Mouse (Mus musculus) right cerebral cortex, postnatal 36 days (tissue): ENCODE measurements around the gene Psmb6.
"Not testable (repeated sequence)": the region's sequence is repeated elsewhere in the genome, so short reads cannot be mapped to it uniquely, and the experiment has no call there.

Experiments
- DNase-seq, 2 experiments: peaks; one replicate each; pipeline ENCODE4 v3.0.0; 2022; ENCODE audit warnings: low spot score in 2 of 2, mixed read lengths in 1 of 2

The Psmb6 gene

GRCm38 (mm10) chr11:70523306-70523989 is 1.7 kb upstream of the Psmb6 start:
- DNase-seq: not testable (repeated sequence)

- DNase-seq: no peak
These were observed 385 bp upstream of the Psmb6 start for GRCm38 (mm10) chr11:70524782-70525181.

DNA sequence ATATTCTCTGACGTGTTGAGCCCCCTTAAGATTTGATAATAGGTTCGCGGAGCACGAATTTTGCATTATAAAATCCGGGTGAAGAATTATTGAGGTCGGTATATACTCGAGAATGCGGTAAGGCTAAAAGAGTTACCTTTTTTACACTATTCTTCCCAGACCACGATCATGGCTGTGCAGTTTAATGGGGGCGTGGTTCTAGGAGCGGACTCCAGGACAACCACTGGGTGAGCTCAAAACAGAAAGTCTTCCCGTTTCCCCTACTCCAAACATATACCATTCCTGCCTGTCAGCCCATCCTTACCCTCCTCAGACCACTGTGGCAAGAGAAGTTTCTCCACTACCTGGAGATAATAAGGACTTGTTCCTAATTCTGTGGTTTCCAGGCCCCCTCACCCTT is 559 bp downstream of the Psmb6 start:
- no peak for DNase-seq

GRCm38 (mm10) chr11:70526211-70526610 is 1.0 kb downstream of the Psmb6 start:
- no peak for DNase-seq

DNA sequence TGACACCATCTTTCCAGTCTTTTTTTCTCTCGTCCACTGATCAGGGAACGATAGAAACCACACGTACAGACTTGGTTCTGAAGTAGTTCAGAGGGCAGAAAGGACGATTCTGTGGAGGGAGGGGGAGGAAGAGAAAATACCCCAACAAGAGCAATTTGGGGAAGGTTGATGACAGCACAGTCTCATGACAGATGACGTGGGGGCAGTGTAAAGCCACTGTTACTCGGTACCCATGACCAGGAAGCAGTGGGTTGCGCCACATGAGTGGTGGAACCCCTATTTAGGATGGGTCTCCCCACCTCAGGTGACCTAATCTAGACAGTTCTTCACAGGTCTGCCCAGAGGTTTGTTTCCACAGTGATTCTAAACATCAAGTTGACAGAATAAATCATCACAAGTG is 3.4 kb downstream of the Psmb6 start:
- no peak for DNase-seq

DNA sequence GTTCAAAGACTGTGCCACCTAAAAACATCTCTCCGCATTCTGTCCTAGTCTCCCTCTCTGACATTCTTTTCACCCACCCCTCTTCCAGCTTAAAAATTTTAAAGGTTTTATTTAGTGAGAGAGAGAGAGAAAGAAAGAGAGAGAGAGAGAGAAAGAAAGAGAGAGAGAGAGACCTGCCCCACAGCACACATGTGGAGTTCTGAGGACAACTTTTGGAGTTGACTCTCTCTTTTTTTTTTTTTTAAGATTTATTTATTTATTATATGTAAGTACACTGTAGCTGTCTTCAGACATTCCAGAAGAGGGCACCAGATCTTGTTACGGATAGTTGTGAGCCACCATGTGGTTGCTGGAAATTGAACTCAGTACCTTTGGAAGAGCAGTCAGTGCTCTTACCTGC is 5.9 kb downstream of the Psmb6 start:
- DNase-seq: not testable (repeated sequence)

DNA sequence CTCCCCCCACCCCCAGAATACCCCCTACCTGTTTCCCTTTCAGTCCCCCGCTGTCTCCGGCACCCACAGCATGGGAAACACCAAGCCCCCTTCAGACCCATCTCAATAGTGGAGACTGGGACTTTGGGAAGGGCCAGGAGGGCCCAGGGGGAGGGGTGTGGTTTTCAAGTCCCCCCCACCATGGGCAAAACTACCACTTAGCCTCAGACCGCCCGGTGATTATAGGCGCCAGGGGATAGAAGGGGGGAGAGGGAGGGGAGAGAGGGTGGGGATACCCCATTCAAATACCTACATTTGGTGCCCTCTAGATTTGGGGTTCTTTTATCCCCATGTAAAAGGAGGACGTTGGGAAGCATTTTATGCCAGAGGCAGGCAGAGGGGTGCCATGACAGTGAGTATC is 7.7 kb downstream of the Psmb6 start, which contains the start of gene Gm40193:
Gene Gm40193, minus strand, starts transcription at position 101 of the 400 bp plus-strand sequence.
- DNase-seq: no peak

GRCm38 (mm10) chr11:70539423-70539822 is 14.3 kb downstream of the Psmb6 start:
- no peak for DNase-seq

DNA sequence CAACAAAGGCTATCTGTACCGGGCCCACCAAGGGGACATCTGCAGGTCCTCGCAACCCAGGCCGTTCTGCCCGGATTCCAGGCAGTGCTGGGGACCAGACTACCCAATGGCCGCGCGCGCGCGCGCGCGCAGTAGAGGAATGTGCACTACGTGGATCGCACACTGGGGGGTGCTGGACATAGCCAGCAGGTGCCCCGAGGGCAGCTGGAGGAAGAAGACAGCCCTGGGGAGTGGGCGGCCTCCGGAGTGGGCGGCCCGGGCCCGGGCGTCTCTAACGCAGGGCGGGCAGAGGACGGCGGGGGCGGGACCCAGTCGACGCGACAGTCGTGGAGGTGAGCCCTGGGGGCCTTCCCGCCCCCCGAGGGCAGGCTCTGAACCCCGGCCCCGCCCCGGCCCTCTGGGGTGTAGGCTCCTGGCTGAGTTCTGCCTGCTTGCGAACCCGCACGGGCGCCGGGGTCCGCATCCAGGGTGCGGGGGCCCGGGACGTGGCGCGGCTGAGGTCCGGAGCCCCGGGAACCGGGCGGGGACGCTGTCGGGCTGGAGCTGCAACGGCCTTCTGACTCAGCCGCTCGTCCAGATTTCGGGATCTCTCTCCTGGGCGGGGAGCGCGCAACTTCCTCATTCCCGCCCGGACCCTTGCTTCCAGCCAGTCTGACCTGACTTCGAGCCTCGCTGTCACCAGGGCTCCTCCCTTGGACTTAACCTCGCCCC is 14.9 kb downstream of the Psmb6 start, which contains the start of gene Pld2:
Gene Pld2, plus strand, starts transcription at position 188 of the 711 bp plus-strand sequence.
- peak; percentile 61 to 62 for DNase-seq

GRCm38 (mm10) chr11:70540928-70541327 is 15.8 kb downstream of the Psmb6 start:
- no peak for DNase-seq

DNA sequence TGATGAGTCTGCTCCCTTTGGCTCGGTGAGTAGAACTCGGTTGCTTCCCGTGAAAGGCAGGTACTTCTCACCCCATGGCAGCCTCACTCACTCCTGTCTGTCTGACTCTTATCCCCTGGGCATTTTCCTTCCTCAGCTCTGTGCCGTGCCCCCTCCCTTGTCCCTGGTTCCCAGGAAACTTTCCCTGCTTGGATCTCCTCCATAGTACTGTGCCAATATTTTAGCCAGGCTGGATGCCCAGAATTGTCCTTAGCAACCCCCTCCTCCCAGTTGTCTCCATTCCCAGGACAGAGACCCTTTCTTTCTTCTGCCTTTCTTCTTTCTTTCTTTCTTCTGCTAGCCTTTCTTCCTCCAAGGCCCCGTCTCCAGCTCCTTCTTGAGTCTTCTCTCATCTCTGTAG is 16.2 kb downstream of the Psmb6 start:
- DNase-seq: no peak

DNA sequence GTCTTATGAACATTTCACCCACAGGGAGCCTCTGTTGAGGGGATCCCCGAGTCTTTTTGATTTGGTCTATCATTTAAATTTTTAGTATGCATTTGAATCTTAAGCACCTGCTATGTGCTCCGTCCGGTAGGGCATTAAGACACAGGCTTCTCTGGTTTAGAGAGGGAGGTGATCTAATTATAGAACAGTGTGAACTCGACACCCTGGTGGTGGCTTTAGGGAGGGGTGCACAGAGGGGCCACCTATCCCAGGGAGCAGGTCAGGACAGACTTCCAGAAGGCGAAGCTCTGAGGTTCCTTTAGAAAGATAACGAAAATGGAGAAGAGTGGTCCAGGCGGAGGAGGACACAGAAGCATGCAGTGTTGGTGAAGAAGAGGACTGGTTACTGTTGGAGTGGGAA is 19.3 kb downstream of the Psmb6 start:
- DNase-seq: no peak

GRCm38 (mm10) chr11:70551526-70551925 is 26.4 kb downstream of the Psmb6 start:
- no peak for DNase-seq

DNA sequence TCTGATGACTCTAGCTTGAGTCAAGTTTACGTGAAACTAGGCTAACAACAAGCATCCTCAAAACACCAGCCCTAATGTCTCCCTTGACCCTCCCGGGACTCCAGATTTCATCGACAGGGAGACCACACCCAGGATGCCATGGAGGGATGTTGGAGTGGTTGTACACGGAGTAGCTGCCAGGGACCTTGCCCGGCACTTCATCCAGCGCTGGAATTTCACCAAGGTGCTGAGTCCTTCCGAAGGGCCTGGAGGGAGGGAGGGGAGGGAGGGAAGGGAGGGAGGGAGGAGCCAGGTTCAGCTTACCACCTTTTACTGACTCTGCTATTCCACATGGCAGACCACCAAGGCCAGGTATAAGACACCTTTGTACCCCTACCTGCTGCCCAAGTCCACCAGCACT is 28.8 kb downstream of the Psmb6 start:
- DNase-seq: no peak

DNA sequence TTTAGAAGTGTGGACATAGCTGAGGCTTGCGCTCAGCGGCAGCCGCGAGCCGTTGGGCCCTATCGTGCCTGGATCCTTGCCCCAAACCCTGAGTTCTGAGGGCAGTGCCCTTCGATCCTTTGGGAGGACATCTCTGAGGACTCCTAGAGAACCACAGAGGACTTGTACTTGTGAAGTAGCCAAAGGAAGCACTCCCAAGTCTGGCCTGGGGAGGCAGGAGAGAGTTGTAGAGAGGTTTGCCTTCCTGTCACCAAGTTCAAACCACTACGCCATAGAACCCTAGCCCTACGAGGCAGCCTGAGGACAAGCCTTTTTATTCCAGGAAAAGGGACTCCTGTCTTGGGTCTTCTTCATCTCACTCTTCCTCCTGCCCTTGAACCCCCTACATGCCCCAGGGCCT is 32.4 kb downstream of the Psmb6 start:
- no peak for DNase-seq

GRCm38 (mm10) chr11:70561937-70562286 is 36.7 kb downstream of the Psmb6 start:
- no peak for DNase-seq

- DNase-seq: peak; percentile 84 to 87
These were observed 37.3 kb downstream of the Psmb6 start, which contains the start of gene Mink1 for GRCm38 (mm10) chr11:70562287-70562994. Gene Mink1, plus strand, starts transcription at chr11:70562881.

DNA sequence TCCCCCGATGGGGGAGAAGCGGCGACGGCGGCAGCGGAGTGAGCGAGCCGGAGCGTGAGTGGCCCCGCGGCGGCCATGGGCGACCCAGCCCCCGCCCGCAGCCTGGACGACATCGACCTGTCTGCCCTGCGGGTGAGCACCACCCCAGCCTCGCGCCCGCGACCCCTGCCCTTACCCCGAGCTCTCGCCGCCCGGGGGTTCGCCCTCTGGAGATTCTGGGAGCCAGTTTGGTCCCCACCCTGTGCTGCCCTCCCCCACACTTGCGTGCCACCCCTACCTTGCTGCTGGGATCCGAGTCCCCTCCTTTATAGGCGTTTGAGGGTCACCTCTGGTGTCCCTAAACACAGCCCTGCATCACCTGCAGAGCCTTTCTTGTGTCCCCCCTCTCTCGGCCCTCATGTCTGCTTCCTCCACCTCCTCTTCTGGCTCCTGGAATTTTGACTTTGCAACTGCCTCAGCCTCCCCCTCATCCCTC is 37.9 kb downstream of the Psmb6 start:
- DNase-seq: no peak

- DNase-seq: no peak
These were observed 38.5 kb downstream of the Psmb6 start for GRCm38 (mm10) chr11:70563470-70564275.

DNA sequence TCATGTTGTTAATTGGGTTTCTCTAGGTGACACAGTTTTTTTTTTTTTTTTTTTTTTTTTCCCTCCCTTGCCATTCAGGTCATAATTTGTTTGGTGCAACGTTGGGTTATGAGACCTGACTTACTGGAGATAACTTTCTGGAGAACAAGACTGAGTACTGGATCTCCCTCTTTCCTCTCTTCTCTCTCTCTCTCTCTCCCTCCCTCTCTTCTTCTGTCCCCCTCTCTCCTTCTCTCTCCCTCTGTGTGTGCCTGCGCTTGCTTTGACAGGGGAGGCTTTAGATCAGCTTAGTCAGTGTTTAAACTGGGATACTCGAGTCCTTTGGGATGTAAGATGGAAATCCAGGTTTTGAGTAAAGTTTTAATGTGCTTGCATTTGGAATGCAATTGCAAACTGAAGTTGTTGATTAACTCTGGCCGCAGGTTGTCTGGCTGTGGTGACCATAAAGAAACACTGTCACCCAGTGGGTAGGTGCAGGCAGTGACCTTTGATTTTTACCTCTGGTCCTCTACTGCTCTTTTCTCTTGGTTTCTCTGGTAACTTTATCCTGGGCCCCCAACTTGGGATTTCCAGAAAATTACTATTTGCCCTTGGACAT is 39.2 kb downstream of the Psmb6 start:
- DNase-seq: no peak

DNA sequence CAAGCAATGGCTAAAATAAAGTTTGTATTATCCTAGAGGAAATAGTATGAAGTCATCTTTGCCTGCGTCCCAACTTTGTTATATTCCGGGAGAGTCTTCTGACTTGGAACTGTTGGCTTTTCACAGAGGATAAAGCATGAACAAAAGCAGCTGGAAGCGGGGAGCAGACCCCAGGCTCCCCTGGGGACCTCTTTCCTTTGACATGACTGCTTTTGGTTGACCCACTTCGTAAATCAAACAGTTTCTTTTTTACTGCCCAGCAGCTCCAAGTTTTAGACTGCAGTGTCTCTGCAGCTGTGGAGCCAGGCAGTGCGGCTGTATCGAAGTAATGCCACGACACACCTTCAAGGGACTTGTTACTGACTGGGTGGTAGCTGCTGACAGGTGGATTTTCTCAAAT is 41.4 kb downstream of the Psmb6 start:
- DNase-seq: no peak
